Mouse (Mus musculus) B cell, adult 2 months (primary cell): ENCODE results near the gene Sohlh2.
"Not testable (repeated sequence)": the region's sequence is repeated elsewhere in the genome, so short reads cannot be mapped to it uniquely, and the experiment has no call there.

ENCODE experiments used
- DNase-seq, 2 experiments: peaks; one replicate each; pipeline ENCODE4 v3.0.0; 2022

Sohlh2 gene

DNA sequence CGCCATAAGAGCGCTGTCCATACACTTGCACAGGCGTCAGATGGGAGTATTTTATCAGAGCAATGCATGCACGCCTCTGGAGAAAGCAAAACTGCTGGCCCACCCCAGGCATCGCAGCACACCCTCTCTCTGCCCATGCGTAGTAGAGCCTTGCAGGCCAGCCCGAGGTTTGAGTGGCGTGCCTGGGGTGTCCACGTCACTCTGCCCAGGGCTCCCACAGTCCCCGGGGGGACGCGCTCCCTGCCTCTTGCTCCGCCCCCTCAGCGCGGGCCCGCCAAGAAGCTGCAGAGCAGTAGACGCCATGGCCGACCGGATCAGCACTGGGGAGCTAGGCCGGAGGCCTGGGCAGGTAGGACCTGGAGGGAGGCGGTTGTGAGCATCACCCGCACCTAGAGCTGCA is at the start of gene Sohlh2:
Gene Sohlh2 (plus strand): TSS at position 263 of the 400 bp plus-strand sequence.
- DNase-seq = no peak

DNA sequence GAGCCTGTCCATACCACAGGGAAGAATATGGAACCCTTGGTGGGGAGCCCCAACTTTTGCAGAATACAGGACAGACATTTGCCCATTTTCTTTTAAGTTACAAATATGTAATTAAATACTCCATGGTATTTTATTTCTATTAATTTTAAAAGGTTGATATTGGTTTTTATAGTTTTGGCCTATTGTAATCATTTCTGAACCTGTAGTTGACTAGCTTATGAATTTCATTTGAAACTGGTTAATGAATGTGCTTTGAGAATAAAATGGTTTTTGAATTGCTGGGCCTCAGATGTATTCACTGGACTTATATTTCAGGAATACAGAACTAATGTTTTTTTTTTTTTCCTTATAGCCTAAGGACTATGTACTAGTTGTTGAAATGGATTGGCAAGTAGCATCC is 44.8 kb upstream of the Sohlh2 start, which contains the start of gene Ccdc169:
Gene Ccdc169 (plus strand): TSS at position 301 of the 400 bp plus-strand sequence.
- DNase-seq = no peak

DNA sequence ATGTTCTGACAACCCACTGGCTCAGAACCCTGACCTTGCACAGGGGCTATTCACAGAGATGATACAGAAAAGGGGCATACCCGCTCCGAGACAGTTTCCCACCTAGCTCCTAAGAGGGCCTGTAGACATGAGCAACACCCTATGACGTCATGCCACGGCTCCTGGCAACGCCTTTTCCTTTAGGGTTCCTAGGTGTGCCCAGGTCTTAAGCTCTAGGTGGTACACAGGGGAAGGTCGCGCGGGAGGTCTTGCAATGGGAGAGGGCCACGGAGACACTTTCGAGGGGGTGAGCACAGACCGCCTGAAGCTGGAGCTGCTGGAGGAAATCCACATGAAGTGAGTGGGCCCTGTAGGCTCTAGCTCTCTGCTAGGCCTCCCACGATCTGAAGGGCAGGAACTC is 42.0 kb upstream of the Sohlh2 start:
- DNase-seq = no peak

DNA sequence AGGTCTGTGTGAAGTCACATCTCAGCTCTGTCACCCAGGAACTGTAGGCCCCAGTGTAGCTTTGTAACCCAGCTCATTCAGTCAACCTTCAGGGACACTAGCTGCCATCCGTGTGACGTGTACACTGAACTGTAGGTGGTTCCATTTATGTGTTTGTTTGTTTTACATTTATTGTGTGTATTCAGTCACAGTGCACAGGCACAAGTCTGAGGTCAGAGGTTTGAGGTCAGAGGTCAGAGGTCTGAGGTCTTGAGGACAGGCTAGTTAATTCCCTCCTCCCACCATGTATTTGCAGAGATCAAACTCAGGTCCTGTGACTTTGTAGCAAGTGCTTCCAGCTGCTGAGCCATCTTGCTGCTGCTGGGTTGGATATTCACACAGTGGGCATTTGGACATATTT is 40.4 kb upstream of the Sohlh2 start:
- no peak for DNase-seq

DNA sequence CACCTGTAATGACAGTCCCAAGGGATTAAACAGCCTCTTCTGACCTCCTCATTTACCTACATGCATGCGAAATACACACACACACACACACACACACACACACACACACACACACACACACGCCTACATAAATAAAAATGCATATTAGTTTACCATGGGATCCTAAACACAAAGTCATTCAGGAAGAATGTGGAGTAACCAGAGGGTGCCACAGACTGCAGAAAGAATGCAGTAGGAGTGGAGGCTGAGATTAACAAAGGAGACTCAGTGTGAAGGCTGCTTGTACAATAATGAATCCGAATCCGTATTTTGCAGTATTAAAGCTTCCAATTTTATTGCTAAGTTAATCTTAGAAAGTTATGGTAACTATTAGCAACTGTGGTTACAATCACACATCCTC is 36.9 kb upstream of the Sohlh2 start:
- no peak for DNase-seq

DNA sequence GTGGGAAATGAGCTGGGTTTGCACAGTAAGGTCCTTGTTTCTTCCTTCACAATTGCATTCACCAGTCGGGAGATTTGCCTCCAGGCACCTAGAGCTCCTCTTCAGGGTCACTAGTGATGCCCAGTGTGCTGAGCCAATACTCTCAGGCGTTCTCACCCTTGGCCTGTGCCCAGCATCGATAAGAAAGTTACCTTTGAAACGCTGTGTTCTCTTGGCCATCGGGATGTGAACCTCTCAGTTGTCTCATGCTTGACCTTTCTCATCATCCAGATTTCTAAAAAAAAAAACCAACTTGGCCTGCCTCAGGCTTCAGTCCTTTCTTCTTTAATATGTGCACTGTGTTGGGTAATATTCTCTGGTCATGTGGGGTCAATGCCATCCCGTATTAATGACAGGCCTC is 35.4 kb upstream of the Sohlh2 start:
- DNase-seq = no peak

DNA sequence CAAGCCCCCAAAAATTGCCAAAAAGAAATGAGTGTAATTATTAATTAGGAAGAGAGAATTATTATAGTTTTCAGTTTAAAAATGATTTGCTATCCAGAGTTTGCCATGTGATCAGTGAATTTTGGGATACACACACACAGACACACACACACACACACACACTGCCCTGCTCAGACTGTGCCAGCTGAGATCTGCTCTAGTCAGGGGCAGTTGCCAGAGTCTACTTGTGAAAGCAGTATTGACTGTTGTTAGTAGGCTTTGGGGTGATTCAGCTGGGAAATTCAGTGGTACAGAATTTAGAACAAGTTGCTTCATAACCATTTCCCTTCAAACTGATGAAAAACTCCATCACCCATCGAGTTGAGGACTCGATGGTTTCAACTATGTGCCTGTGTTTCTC is 34.7 kb upstream of the Sohlh2 start:
- DNase-seq = no peak

DNA sequence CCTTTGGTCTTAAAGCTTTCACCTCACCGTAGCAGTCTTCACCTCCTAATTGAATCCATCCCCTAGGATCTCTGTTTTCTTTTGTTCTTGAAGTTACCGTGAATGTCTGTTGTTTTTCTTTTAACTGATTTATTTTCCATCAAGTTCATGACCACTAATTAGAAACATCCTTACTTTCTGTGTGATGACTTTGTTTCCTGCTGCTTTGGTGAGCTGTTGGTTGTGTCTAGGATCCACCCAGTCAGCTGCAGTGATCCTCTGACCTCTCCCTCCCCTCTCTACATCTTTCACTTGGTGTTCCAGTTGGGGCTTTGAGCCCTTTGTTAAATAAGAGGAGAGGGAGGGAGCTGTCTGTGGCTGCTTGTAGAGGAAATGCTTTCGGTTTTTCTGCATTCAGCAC is 33.7 kb upstream of the Sohlh2 start:
- no peak for DNase-seq

DNA sequence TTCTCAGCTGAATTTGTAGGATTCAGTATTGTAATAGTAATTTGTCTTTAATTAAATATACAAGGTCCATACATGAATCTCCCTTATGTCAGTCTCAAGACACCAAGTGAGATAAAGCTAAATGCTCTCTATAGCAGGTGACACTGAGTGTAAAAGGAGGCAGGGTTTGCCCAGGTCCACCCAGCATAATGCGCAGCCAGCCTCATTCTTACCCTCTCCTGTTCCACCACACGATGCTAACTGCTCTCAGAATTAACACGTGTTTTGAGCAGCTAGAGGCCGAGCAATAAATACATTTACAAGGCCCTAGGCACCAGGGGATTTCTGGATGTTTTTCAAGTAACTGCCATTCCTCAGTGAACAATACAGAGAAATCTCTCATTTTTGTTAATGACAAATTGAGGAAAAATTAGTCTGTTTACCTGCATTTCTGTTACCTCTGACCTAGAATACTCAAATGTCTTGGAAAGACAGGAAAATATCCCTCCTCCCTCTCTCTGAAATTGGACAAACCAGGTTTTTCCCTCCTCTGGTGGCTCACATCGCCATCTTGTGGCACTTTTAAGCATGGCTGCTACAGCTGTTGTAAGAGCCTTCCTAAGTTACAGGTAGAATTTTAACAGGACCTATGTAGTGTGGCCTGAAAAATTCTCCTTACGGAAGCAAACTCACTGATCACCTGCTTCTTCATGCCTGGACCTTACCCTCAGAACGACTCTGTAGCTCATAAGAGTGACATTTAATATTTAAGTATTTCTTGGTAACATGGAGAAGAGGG is 30.0 kb upstream of the Sohlh2 start:
- DNase-seq = no peak

DNA sequence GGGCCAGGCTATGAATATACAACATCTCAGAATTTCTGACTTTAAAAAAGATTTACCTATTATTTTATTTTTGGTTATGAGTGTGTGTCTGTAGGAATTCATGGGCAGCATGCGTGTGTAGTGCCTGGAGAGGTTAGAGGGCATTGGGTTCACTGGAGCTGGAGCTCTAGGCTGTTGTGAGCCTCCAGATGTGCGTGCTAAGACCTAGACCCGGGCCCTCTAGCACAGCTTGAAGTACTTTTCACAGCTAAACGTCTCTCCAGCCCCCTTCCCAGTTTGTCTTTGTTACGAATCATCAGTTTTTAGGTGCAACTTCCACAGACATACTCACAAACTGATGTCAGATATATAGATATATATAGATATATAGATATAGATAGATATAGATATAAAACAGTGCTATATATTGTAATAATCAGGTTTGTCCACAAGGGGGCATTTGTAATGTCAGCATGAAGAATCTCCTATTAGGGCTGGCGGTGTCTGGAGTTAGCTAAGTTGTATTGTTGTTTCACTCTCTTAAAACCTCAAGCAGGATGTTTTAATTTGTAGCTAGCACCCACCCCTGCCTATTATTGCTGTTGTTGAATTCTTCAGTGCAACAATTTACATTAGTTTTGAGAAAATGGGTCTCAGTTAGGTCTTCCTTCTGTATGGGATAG is 29.0 kb upstream of the Sohlh2 start:
- no peak for DNase-seq

DNA sequence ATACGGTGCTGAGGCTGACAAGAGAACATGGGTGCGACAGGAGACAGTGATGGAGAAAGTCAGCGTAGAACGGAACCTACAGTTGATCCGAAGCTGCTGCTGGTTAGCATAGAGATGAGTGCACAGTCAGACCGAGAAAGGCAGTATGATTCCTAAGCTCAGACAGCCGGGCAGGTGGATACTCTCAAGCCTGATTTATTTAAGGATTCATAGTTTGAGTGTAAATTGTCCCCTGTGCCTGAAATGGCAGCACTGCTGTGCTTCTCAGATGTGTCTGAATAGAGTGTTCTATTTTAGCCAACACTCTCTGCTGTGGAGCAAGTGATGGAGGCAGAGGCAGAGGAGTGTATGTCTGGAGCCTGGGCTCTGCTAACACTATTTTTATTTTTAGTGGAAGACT is 27.7 kb upstream of the Sohlh2 start:
- DNase-seq = no peak

DNA sequence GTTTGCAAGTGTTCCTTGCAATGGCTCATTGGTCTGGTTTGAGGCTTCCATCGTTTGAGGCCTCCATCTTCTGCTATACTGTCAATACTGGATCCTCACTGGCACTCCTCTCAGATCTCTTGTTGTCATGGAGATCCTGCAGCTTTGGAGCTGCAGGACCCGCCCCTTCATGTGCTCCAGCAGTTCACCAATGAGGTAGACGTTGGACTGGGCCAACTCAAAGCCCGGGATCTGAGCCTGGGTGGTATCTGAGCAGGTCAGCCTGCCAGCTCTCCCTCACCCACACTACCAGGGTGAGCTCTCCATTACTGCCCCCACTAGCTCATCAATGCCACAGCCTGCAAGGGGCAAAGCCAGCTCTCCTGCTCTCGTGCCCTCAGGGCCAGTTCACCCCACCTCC is 24.4 kb upstream of the Sohlh2 start:
- no peak for DNase-seq

DNA sequence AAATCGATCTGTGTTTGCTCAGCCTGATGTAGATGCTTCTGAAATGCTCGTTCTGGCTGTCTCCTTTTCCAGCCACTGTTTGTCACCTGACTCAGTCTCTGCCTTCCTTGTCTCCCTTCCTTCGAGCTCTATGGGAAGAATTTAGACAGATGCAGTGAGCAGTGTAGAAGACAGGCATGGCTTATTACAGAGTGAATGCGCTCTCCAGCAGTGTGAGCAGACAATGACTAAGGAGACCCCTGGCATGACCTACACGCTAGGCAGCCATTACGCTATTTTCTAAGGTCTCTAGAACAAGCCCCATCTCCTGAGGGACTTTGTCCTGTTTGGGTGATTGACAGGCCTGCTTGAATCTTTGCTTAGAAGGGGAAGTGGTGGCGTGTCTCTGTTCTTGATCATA is 20.7 kb upstream of the Sohlh2 start:
- no peak for DNase-seq

DNA sequence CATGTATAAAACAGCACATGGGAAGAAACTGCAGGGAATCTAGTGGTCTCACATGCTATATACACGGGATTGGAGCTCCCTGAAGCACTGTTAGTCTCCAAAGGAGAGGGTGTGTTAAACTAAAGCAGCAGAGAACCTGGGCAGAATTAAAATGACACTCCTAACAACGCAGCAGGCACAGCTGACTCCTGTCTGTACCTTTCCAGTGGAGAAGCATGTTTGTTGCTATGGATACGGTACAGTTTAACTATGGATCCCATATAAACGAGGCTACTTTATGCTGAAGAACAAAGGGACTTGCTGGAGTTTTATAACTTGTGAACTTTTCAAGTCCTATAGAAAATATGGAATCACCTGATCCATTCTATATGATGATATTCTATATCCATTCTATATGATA is 18.3 kb upstream of the Sohlh2 start:
- no peak for DNase-seq

DNA sequence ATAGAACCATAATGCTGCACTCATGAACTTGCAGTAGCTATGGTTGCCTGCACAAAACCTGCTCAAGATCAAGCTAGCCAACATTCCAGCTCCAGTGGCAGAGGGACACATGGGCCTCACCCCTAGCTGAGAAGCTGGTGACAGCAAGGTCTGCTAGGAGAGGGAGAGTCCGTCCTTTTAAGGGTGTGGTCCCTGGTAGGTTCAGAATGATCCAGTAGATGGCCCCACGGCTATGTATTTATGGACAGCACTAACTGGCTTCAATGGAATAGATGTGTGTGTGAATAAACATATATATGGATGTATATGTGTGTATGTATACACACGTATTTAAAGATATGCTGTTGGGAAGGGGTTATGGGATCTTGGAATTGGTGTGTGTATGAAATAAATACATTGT is 9.3 kb upstream of the Sohlh2 start:
- no peak for DNase-seq

DNA sequence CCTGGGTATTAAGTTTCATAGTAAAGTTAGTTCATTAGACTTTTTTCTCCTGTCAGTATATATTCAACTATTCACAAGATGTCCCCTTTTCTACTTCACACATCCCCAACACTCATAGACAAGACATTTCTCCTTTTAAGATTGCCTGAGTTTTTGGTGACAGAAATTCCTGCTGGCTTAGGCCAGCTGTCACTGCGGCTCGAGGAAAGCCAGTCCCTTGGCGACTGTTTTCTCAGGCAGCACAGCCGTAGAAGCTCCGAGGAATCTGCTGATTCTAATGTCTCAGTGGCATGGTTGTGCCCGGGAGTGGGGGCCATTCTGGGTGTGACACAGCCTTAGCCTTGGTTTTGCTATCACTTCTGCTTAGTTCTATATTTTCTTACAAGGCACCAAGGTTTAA is 4.6 kb upstream of the Sohlh2 start:
- no peak for DNase-seq

DNA sequence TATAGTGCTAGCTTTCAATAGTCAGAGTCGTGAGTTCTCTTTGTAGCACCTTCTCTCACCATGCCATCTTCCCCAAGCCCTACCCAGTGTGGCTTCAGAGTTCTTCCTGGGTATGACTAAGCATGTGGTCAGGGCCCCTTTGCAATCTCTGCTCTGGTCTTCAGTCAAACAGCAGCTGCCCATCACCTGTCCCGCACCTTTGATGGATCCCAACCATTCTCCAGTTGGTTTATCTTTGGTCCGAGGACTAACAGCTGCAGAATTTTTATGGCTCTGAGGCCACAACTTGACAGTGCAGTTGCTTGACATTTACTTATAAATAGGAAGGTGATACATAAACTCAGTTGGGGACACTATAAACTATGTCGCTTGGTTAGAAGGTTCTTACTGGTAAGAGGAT is 9.8 kb downstream of the Sohlh2 start:
- DNase-seq = no peak

DNA sequence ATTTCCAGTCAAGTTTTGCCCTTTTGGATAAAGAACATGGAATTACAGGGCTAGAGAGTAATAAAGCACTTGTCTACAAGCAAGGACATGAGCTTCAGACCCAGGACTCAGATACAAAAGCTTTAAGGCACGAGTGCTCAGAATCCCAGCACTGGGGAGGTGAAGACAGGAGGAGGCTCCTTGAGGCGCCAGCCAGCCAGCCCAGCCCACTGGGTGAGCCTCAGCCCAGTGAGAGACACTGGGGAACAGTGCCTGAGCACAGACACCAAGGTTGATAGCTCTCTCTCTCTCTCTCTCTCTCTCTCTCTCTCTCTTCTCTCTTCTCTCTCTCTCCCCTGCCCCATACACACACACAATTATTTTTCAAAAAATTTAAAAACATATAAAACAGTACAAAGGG is 11.5 kb downstream of the Sohlh2 start:
- no peak for DNase-seq

DNA sequence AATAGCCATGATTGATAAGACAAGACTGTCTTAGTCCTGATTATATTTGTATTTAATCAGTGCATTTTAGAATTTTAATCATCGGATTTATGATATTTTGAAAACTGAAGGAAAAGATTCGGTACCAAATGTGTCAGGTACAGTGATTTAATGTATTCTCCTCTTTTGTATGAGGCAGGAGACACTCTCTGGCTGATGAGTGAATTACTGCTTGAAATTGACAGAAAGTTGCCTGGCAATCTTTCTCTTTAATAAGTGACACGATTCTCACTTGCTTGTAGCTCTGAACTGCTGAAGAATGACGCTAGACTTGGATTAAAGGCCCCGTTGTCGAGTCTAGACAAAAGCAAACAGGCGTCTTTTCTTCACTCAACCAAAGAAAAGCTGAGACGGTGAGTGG is 13.0 kb downstream of the Sohlh2 start:
- no peak for DNase-seq

DNA sequence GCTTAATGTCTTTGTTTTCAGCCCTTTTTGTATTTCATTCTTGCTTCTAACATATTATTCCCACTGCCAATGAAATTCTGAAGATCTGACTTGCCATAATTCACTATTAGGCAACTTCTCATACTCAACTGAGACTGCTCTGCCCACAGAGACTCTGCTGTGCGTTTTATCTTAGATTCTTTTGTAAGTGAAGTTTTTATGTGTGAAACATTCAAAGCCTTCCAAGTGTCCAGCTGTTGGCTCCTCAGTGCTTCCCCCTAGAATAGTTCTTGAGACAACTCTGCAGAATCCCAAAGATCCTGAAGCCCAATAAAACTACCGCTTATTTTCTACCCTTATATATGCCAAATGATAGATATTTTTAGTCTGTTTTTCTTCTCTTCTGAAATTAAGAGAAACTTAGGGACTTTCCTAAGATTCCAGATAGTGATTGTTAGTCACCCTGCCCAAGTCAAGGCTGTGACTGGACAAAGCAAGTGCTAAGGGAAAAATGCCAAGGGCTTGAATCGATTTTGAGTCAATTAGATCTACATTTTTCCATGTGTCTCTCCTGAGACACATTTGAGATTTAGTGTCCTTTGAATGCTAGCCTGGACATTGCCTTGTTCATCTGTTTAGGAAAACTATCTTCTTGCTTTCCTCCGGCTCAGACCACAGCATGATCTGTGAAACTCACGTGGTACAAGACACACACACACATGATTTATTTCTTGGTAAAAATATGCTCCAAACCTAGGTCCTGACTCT is 13.9 kb downstream of the Sohlh2 start:
- no peak for DNase-seq

DNA sequence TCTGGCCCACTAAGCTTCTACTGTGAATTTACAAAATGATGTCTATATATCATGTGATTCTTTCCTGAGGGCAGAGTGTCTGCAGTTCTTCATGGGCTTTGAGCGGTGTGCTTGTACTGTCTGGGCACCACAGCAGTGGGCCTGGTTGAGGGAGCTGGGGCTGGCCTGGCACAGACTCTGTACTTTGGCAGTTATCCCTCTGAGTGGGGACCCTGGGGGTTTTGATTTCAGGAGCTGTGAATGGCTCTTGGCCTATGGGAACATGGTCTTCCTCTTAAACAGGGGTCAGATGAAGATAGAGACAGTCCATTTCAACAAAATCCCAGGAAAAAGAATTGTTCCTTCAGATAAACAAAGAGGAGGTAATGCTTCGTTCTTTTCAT is 14.5 kb downstream of the Sohlh2 start:
- no peak for DNase-seq

DNA sequence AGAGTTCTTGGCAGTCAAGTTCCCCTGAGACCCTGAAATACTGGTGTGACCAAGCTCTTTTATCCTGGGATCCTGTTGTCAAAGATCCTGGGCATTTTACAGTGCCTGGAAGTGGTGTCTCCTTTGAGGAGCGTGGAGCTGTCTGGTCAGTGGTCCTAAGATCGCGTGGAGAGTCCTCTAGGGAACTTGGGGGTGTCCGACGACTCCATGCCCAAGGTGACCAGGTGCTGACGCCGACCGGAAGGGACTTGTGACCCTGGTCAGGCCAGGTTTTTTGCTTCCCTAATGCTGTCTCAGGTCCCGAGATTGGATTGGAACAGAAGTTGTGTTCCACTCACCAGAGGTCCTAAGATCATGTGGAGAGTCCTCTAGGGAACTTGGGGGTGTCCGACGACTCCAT is 21.8 kb downstream of the Sohlh2 start:
- DNase-seq = not testable (repeated sequence)

DNA sequence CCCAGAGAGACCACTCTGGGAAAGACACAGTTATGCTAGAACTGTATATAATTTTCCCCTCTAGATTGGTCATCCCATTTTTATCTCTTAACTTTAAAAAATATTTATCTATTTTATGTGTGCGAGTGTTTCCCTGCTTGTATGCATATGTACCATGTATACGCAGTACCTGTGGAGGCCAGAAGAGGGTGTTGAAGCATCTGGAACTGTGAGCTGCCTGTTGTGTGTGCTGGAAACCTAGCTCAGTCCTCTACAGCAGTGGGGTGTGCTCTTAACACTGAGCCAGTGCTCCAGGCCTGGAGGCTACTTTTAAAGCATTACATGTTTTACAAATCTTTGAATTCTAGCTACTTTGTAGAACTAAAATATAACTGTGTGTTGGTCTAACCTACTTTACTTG is 24.6 kb downstream of the Sohlh2 start:
- no peak for DNase-seq

DNA sequence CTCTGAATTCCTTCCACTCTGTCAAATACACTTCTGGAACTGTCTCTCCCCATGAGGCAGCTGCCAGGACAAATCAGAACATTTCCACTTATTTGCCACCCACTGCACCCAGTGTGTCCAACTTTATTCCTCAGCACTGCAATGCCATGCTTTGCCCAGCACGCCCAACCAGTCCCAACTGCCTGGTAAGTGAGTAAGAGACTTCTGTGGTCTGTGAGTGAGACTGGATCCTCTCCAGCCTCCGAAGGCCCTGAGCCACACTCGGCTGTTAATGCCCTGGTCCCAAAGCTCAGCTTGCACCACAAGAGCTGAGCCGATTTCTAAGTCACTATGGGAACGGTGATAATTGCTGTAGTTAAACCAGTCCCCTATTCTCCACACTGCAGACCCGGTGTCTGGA is 25.8 kb downstream of the Sohlh2 start:
- no peak for DNase-seq
